Mouse (Mus musculus): ENCODE data around the gene Igdcc4.

DNA sequence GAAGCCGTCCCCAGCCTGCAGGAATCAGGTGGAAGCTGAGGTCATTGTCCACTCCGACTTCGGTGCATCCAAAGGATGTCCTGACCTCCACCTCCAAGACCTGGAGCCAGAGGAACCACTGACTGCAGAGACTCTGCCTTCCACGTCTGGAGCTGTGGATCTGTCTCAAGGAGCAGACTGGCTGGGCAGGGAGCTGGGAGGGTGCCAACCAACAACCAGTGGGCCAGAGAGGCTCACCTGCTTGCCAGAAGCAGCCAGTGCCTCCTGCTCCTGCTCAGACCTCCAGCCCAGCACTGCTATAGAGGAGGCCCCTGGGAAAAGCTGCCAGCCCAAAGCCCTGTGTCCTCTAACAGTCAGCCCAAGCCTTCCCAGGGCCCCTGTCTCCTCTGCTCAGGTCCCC, 33.8 kb downstream of the Igdcc4 start:
- no peak for TF ChIP-seq POLR2A (IDR thresholded peaks at IDR 0.05; ENCODE audit: insufficient read depth, low read length)
- TF ChIP-seq CTCF (IDR thresholded peaks at IDR 0.05; ENCODE audit: low read depth, low read length): no peak
